Mouse (Mus musculus) gastrocnemius, postnatal 25 days (tissue): ENCODE measurements around the gene Btbd11. TPM values are rescaled to one million over a fixed set of nuclear protein-coding genes. Genes with fewer than 3 reads are reported as not detected.

ENCODE experiments used
- DNase-seq: peaks from one replicate; pipeline ENCODE4 v3.0.0; 2022
- total RNA-seq, 2 experiments: library from RNA; stranded (reverse); gene quantifications; 1 replicate in 1 of 2; 2 replicates in 1 of 2; pipeline ENCODE4 v1.2.3; 2021

The Btbd11 gene
- total RNA-seq, 2 experiments from 2014 or later, result 0.62 to 1.0 TPM

DNA sequence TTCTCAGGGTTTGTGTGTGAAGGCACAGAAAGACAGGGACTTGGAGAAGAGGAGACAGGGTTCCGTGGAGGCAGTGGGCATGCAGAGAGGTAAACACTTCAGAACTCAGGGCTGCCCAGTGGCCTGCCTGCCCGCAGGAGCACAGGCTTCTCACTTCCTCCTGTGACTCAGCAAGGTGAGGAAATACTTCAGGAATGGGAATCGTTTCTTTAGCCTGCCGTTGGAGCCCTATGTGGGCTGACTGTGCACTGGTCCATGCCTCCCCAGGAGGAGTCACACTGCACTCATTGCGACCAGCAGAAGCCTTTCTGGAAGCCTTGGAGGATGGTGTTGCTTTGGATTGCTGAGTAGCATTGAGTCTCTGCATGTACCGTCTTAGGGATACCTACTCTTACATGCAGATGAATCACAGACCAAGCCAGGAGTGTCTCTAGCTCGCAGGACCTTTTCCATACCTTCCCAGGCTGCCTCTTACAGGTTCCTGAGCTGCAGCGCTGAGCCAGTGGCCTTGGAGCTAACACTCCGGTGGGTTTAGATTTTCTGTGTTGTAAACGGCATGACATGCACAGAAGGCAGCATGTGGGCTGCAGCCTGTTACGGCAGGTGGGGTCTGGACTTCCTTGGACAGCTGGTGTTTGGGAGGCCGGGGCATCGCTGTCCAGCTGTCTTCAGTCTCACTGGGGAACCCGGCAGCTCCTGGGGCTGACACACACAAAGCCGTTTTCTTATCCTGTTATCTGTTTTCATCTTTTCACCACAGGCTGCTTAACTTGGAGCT, 34.4 kb downstream of the Btbd11 start:
- no peak for DNase-seq

DNA sequence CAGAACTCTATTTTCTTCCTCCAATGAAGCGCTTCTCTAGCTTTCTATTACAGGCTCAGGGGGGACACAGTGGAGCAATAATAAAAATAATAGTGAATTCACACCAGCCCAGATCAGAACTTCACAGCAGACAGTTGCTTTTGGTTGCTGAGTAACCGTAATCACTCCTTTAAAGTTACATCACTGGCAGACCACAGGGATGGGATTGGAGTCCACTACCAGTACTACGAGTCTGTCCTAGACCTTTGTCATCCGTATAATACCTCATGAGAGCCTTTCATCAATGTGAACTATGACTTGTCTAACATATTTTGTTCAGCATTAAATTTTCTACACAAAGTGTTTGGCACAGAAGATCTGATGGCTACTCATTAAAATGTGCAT, 35.0 kb downstream of the Btbd11 start:
- DNase-seq, result no peak

DNA sequence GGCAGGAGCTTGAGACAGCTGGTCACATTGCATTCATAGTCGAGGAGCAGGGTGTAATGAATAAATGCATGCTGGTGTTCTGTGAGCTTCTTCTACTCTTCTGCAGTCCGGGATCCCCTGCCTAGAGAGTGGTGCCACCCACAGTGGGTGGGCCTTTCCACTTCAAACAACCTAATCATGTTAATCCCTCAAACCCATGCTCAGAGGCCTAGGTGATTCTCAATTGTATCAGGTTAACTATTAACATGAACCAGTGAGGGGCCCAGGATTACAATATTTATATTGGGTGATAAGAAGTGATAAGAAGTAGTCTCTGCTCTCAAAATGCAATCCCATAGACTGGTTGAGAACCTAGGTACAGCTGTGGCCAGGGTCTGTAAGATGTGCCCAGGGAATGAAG, 39.1 kb downstream of the Btbd11 start:
- DNase-seq, result no peak

DNA sequence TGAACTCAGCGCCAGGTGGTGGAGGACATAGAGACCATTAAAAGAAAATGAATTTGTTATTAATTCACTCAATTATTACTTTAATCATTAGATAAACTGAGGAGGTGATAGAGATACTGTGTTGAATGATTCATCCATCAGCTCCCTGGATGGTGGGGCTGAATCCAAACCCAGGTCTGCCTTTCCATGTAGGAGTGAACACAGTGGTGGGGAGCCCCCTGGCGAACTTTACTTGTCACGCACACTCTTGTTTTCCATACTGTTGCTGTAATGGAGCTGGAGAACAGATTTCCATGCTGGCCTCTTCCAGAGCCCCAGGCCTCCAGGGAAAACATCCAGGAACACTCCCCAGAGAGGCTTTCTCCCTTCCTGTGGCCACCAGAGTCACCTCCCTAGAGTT, 50.6 kb downstream of the Btbd11 start:
- no peak for DNase-seq

DNA sequence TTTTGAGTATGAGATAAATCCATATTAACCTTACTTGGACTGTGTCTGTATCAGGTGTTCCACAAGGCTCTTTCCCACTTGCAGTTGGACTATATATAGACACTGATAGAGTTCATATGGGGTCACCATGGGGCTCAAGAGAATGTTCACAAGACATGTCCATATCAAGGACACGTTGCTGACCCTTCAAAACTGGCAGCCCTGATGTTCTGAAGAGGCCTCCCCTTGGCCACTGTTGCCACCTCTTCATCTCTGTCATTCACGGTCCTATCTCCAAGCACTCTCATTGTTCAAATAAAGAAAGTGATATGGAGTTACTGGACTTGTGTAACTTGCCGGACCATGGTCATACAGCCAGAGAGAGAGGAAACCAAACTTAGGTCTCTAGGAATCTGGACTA, 56.8 kb downstream of the Btbd11 start:
- DNase-seq, result no peak

DNA sequence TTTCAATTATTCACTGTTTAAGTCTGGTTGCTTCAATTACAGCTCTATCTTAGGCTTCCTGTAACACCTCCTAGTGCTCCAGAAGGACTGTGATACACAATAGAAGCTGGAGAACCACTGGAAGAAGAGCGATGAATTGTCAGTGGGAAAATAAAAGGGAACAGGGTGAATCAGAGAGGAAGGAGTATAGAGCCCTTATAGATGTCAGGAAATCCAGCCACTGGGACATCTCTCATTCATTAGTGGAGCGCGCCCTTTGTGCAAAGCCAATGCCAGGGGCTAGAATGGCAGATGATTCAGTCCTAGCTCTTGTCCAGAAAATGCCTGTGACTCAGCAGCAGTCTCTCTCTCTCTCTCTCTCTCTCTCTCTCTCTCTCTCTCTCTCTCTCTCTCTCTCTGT, 59.3 kb downstream of the Btbd11 start:
- DNase-seq, result no peak

DNA sequence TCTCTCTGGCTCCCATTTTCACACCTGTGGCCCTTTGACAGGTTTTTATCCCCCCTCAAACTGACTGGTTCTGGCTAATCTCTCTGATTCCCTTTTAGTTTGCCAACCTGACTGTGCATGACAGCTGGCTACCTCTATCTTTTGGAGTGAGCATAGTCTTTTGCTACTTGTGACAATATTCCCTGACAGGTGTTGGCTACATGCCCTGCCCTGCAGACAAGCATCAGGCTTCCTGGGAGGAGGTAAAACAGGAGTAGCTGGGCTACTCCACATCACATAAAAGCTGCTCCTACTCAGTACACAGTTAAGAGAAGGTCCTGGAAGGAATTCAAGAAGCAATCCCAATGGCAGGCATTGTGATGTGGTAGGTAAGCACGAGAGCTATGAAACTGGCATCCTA, 60.1 kb downstream of the Btbd11 start:
- DNase-seq, result no peak

DNA sequence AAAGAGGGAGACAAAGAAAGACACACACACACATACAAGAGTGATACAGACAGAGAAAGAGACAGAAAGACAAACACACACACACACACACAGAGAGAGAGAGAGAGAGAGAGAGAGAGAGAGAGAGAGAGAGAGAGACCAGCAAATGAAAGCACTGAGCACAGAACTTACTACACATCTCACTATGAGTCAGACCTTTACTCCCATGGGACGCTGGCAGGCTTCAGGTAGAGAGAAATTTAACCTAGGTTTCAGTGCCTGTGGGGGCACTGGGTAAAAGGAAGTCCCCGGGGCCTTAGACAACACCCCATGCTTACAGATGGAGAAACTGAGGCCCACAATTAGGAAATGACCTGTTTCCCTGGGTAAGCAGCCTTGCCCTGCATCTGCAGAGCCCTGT, 61.3 kb downstream of the Btbd11 start:
- no peak for DNase-seq

DNA sequence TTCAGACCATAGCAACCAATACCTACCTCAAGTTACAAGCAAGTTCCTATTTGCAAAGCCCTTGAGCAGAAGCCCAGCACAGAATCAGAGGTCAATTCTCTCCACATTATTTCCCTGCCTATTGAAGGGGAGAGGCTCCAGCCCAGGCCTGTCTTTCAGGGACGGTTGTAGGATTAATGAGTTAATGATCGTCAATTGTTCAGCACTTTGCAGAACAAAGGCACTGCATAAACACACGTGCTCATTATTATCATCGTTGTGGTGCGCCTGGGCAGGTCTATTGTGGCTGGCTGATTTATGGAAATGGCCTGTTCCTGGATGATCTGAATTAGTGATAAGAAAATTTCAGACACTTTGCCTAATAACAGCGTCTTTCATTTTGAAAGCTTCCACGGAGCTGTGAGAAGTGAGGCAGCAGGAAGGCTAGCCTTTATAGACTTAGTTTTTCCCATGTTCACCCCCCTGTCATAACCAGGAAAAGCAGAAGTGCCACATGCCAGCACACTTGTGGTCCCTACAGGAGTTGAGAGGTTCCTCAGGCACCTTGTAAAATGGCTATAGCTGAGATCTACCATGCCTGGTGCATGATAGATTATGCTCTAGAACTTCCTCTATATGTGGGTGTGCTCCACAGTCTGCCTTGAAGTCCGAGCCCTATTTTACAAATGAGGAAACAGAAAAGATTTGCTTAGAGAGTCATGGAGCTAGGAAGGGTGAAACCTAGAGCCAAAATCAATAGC, 65.2 kb downstream of the Btbd11 start:
- no peak for DNase-seq

DNA sequence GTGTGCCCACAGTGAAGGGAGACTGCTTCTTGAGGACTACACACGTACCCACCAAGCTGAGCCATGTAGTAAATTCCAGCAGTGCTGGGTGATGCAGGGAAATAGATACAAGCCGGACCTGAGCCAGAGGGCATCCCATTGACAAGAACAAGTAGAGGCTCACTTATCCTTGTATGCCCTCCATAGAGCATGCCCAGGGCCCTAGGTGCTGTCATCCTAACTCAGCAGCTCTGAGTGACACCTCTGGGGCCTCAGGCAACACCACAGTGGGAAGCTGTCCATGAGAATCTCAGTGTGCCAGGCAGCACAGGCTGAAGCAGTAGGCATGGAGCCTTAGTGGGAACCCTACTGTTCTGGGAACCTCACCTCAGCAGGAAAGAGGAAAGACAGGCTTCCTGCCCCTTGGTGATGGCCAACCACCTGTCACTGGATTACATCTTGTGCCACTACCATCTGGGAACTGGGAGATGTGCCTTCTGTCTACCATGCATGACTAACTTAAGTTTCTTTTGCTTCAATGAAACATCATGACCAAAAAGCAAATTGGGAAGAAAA, 66.7 kb downstream of the Btbd11 start:
- DNase-seq, result no peak

DNA sequence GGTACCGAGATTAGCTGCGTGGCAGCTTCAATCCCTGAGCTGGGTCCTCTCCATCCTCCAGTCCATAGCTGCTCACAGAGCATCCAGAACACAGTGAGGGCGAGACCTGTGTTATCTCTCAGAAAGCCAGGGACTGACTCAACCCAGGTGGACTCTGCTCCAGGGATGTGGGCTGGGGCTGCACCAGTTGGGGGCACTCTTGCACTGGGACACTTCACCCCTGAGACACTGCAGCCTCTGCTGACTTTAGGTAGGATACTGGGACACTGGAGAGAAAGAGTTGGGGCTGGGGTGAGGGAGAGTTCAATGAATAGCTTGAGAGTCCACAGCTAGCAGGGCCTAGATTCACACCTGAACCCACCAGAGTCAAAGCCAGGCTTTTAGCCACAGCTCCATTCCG, 69.4 kb downstream of the Btbd11 start:
- DNase-seq, result no peak

DNA sequence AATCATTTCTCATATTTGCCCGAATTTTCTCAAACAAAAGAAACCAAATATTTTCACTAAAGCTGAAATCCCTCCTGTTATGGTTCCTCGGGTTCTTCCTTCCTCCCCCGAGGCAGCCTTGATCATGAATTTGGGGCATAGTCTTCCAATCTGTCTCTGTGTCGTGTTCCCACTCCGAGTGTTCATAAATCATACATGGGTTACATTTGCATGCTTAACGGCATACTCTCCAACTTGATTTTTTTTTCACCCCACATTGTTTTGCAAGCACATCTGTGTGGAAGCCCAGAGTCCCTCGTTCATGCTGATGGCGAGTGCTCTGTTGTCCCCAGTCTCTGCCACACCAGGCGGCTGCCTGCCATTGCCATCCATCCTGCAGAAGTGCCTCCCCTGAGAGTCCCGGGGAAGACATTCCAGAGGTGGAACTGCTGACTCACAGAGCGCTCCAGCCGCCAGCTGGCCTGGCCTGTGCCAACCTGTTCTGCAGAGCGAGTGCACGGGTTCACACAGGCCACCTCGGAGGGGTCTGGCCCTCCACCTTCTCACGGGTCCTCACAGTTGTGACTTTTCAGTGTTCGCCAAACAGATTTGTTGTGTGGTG, 72.2 kb downstream of the Btbd11 start:
- peak; percentile 80 for DNase-seq

DNA sequence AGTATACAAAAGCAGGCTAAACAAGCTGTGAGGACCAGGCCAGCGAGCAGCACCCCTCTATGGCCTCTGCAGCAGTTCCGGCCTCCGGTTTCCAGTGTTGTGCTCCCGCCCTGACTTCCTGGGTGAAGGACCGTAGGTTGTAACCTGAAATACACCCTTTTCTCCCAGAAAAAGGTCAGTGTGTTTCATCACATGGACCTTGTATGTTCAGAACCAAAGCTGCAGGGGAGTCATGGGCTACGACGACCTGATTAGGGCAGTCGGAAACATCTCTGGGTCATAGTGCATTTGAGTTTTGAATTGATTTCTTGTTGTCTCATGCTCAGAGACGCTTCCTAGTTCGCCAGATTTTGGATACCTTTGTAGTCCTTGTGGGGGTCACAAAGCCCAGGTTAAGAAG, 74.1 kb downstream of the Btbd11 start:
- no peak for DNase-seq

DNA sequence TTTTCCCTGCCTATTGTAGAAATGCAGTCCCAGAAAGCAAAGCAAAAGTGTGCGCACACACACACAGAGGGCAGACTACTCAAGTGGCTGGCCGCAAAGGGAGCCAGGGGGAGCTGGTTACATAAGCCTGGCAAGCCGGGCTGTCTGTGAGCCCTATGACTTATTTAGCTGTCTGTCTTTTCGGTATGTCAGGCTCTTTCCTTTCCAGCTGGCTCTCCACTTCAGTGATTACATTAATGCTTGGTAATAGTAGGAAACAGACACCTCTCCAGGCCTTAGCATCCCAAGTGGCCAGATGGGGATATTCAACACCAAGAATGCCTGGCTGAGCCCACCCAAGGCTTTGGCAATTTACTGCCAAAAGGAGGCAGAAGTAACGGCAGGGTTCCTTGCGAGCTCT, 77.5 kb downstream of the Btbd11 start:
- DNase-seq, result peak; percentile 57

DNA sequence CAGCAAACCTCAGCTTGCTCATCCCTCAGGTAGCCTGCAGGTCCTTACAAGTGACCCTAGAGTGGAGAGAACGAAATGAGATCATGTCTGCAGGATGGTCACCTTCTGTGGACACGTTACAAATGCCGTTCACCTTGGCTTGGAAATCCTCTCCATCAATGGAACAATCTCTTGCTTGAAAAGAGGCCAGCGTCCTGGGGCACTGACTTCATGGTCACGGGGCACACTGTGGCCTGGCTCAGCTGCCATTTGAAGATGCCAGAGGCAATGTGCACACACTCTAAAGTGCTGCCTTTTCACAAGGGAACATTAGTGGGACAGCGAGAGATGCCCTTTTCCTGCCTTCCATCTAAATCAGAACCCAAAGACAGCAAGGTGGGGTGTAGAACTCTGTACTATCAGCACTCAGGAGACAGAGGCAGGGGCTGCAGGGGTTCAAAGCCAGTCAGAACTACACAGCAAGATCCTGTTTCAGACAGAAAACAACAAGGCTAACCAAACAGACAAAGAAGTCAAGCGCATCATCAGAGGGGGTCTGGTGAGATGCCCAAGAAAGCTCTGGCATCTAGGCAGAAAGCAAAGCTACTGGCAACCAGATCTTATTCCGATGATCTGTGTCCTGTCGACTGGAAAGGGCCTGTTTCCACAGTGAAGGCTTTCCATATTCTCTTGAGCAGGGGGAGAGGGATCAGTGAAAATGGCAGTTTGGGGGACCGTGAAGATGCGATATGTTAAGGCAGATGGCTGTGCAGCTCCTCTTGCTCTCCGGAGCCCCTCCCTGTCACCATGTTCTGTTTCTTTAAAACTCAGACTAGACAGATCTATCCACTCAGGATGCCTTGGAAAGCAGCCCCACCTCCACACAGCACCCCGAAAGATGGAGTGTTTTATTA, 79.1 kb downstream of the Btbd11 start:
- DNase-seq, result no peak

DNA sequence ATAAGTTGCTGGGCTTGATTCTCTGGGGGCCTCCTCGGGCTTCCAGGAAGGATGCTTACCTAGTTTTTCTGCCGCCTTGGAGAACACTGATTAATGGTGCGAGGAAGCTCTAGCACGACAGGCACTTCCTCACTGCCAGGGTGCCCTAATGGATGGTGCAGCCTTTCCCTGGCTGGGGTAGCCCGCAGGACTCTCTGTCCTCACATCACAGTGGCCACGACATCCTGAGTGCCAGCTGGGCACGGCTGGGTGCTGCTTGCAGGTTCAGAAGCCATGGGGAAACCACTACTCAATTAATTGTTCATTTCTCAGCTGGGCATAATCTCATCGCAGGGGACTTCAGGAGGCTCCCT, 79.8 kb downstream of the Btbd11 start:
- DNase-seq, result no peak

DNA sequence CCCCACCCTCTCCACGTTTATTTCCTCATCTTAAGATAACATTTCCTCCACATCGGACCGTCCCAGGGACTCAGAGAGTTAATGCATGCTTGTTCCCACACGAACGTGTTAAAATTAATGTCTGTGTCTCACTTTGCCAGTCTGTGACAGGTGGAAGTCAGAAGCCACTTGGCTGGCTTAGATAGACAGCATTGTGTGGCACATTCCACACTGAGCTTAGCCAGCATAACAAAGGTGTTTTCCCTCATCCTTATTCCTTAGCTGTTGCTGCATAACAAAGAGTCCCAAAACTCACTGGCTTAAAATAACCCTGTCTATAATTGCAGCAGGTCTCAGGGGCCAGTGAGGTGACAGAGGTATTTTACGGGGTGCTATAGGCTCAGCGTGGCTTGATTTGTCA, 80.8 kb downstream of the Btbd11 start:
- no peak for DNase-seq

DNA sequence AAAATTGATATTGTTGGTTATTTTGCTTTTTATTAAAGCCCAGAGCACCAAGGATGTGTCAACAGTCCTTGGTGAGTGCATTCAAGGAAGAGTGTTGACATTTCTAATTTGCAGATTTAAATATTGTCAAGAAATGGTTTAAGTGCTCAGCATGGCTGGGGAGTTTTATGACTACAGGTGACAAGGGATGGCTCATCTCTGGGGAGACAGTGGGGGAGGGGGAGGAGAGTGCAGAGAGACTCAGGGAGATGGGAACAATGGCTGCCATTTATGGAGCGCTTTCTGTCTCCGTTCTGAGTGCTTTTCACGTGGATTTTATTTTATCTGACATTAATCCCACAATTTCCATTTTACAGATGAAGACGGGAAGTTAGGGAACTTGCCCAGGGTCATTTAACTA, 81.9 kb downstream of the Btbd11 start:
- no peak for DNase-seq

DNA sequence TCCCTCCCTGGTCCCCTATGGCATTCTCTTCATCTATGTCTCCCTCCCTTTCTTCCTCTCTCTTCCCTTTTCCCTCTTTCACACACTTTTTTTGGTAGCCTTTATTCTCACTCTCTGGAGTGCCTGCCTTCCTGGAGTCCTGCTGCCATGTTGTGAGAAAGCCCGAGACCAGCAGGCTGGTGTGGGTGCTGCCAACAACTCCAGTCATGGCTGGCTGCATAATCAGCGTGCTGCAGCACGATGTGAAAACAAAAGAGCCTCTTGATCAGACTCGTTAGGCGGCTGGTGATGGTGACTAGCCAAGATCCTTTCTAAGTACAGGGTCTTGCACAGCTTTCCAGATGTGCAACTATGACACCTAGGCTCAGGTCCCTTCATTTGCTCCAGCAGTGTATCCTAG, 82.7 kb downstream of the Btbd11 start:
- DNase-seq, result no peak

DNA sequence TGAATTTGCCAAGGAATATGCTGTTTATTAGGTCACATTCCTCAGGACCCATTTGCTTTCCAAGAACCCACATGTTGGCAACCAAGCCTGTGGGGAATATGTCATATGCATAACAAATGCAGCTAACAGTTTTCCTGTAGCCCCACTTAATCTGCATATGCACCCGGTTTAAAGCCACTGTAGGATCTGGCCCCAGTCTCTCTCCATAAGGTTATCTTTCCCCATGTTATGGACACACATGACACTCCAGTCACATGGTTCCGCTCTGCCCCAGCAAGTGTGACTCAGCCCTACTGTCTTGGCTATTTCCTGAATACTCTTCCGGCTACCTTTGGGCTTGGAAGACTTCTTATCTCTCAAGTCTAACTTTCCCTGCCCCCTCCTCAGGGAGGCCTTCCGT, 86.7 kb downstream of the Btbd11 start:
- no peak for DNase-seq

DNA sequence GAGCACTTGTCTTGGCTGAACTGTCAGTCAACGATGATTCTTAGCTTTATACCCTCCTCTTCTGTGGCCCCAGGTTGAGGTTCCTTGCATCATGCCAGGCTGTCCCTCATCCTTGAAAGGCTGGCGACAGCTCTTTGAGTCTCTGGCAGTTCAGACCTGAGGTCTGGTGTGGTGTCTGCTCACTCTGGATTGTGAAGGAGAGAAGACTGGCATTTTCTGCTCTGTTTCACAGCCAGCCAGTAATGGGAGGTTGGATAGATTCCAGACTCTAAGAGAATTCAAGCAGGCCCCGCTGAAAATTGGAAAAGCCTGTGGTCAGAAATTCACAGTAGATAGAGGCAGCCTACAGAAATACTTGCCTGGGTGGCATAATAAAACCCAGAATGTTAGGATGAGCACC, 87.3 kb downstream of the Btbd11 start:
- DNase-seq, result no peak

DNA sequence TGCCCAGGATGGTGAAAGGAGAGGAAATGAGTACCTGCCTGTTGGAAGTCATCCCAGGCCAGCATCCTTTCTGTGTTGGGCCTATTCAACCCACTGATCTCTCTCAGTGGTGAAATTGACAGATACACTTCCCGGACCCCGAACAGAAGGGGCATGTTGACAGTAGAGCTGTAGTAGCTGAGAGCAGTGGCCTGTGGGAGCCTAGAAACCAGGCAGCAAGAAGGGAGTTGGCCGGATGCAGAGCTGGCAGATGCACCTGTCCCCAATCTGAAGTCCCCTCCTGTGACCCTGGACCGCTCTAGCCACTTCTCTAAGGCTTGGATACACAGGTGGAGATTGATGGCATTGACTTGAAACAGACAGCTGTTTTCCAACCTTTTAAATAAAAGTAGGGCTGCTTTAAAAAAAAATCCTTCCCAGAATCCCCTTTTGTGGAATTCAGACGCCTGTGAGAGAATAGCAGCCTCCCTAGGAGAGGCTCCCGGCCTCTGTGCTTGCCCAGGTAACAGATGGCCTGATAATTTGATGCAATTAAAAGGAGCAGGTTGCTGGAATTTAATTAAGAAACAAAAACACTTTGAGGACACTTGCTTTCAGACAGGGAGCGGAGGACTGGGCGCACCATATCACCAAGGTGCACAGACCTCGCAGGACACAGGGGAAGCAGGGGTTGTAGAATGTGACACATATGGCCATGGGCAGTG, 89.2 kb downstream of the Btbd11 start:
- DNase-seq, result no peak
